Mouse (Mus musculus) stomach, postnatal 0 days (tissue): ENCODE measurements around the gene Uhrf1. TPM values are rescaled to one million over a fixed set of nuclear protein-coding genes. Genes with fewer than 3 reads are reported as not detected.
A peak's percentile ranks its signal among the peaks of the same experiment; 100 is the strongest.

Experiments used
- ATAC-seq: fragments of 200-750 bp; cut with Nextera tagmentation; 2 replicates; pipeline ENCODE4 v1.8.0; 2017; ENCODE audit not compliant: low FRiP score, low TSS enrichment
- DNase-seq: peaks from one replicate; pipeline ENCODE4 v3.0.0-alpha.2; 2016; ENCODE audit warnings: low spot score
- H3K27ac ChIP-seq: fragments of 300-500 bp; sonication (generic); replicated peaks from 2 replicates; pipeline ENCODE4 v1.5.1; 2014; ENCODE audit warnings: mild to moderate bottlenecking, control low read depth
- H3K27me3 ChIP-seq: fragments of 300-500 bp; sonication (generic); 2 replicates; pipeline ENCODE4 v1.6.1; 2014; ENCODE audit warnings: low read length; ENCODE audit not compliant: control insufficient read depth, insufficient read depth
- H3K36me3 ChIP-seq: fragments of 300-500 bp; sonication (generic); 2 replicates; pipeline ENCODE4 v1.6.1; 2014; ENCODE audit warnings: low read length, mixed read lengths; ENCODE audit not compliant: control insufficient read depth, insufficient read depth
- H3K4me1 ChIP-seq: fragments of 300-500 bp; sonication (generic); replicated peaks from 2 replicates; pipeline ENCODE4 v1.6.1; 2014; ENCODE audit warnings: antibody characterized with exemption; ENCODE audit not compliant: control insufficient read depth, insufficient read depth
- H3K4me2 ChIP-seq: fragments of 300-500 bp; sonication (generic); replicated peaks from 2 replicates; pipeline ENCODE4 v1.6.1; 2014; ENCODE audit warnings: low read depth, mild to moderate bottlenecking, control low read depth, moderate library complexity
- H3K4me3 ChIP-seq: fragments of 300-500 bp; sonication (generic); 2 replicates; pipeline ENCODE4 v1.5.1; 2014; ENCODE audit warnings: low read depth, low read length, control low read depth
- H3K9ac ChIP-seq: fragments of 300-500 bp; sonication (generic); 2 replicates; pipeline ENCODE4 v1.6.1; 2014; ENCODE audit warnings: mild to moderate bottlenecking, low read length, control low read depth, mixed read lengths
- H3K9me3 ChIP-seq: fragments of 300-500 bp; sonication (generic); 2 replicates; pipeline ENCODE4 v1.6.1; 2016; ENCODE audit warnings: low read length; ENCODE audit not compliant: control insufficient read depth
- CTCF ChIP-seq: IDR thresholded peaks from 2 replicates; pipeline ENCODE4 v1.5.1; 2016; ENCODE audit warnings: antibody characterized with exemption, low read depth, mild to moderate bottlenecking, moderate library complexity
- EP300 ChIP-seq: optimal IDR thresholded peaks from 2 replicates; pipeline ENCODE3; 2016; ENCODE audit warnings: antibody characterized with exemption
- WGBS: fragments of 180-500 bp; shearing (Covaris S2); extraction: QIAGEN DNeasy Blood & Tissue Kit; methylation state at CpG from one replicate; pipeline ENCODE4 v1.1.7; 2014; 5-methylcytosine and 5-hydroxymethylcytosine counted together
- polyA plus RNA-seq: library from polyadenylated mRNA; unstranded; fragments of >200 nt; fragmentation: Nextera tagmentation; extraction: Ambion mirVana; gene quantifications from 2 replicates; pipeline ENCODE4 v1.2.1, GENCODE M21; 2015

Gene Uhrf1
- polyA plus RNA-seq, 1 experiment from 2014 or later = 18.4 TPM

- Histone ChIP-seq H3K9ac (no peak overlapping the region), H3K4me3 (no peak overlapping the region), H3K36me3 (peaks cover 13% of the 10 kb centered on the region), H3K27me3 (no peaks in the 10 kb centered on the region), H3K4me2 (no peak overlapping the region), H3K4me1 (no peaks in the 10 kb centered on the region), H3K27ac (peak overlapping the region; percentile 71), H3K9me3 (no peaks in the 10 kb centered on the region)
- peak; percentile 23; the same call in 1 of the 2 replicates for ATAC-seq
- WGBS = 77% methylated on average over 15 of the region's 15 CpGs
- no peak for DNase-seq
- TF ChIP-seq EP300 = no peak
- no peak for TF ChIP-seq CTCF
These were observed 68.0 kb downstream of the Uhrf1 start for GRCm38 (mm10) chr17:56371029-56371660.

- peaks cover 13% of the 10 kb centered on the region for H3K36me3 ChIP-seq
- no peak for ATAC-seq
These were observed 69.0 kb downstream of the Uhrf1 start for GRCm38 (mm10) chr17:56372109-56372508.

More at GRCm38 (mm10) chr17:56372109-56372508, 69.0 kb downstream of the Uhrf1 start:
- Histone ChIP-seq H3K4me1 (no peaks in the 10 kb centered on the region), H3K27me3 (no peaks in the 10 kb centered on the region), H3K9me3 (no peaks in the 10 kb centered on the region), H3K4me2 (no peak overlapping the region), H3K9ac (no peak overlapping the region), H3K4me3 (no peak overlapping the region), H3K27ac (peak overlapping the region; percentile 71)
- TF ChIP-seq CTCF = peak; percentile 47
- TF ChIP-seq EP300 = no peak
- DNase-seq = no peak
- 65% methylated on average over 4 of the region's 4 CpGs for WGBS

Other genes with a start within 250 kb of the Uhrf1 start
- 43.0 and 45.1 TPM in 2 replicates for gene Ubxn6, start 228.3 kb upstream of the Uhrf1 start, polyA plus RNA-seq
- gene Hdgfl2, start 223.7 kb upstream of the Uhrf1 start, polyA plus RNA-seq = 37.8 and 38.4 TPM in 2 replicates
- gene Plin4, start 193.5 kb upstream of the Uhrf1 start, polyA plus RNA-seq = 0.95 and 1.4 TPM in 2 replicates
- gene Plin5, start 185.7 kb upstream of the Uhrf1 start, polyA plus RNA-seq = 0.48 and 0.65 TPM in 2 replicates
- gene Lrg1, start 181.3 kb upstream of the Uhrf1 start, polyA plus RNA-seq = 1.2 and 1.9 TPM in 2 replicates
- gene Sema6b, start 163.0 kb upstream of the Uhrf1 start, polyA plus RNA-seq = 0.31 and 0.39 TPM in 2 replicates
- gene Tnfaip8l1, start 140.8 kb upstream of the Uhrf1 start, polyA plus RNA-seq = 4.4 and 5.2 TPM in 2 replicates
- 77.0 and 83.0 TPM in 2 replicates for gene Mydgf, start 119.4 kb upstream of the Uhrf1 start, polyA plus RNA-seq
- gene Dpp9, start 84.4 kb upstream of the Uhrf1 start, polyA plus RNA-seq = 13.8 and 14.0 TPM in 2 replicates
- 9.6 and 10.0 TPM in 2 replicates for gene Fem1a, start 46.5 kb upstream of the Uhrf1 start, polyA plus RNA-seq
- gene Ticam1, start 26.5 kb upstream of the Uhrf1 start, polyA plus RNA-seq = 4.6 and 6.4 TPM in 2 replicates
- gene Plin3, start 10.4 kb upstream of the Uhrf1 start, polyA plus RNA-seq = 65.3 and 67.3 TPM in 2 replicates
- gene Arrdc5, start 3.0 kb upstream of the Uhrf1 start, polyA plus RNA-seq = not detected in 2 replicates
- gene Kdm4b, start 22.7 kb downstream of the Uhrf1 start, polyA plus RNA-seq = 13.5 and 15.0 TPM in 2 replicates
- 22.2 and 22.8 TPM in 2 replicates for gene Ptprs, start 173.2 kb downstream of the Uhrf1 start, polyA plus RNA-seq
- not detected in 2 replicates for gene Znrf4, start 209.1 kb downstream of the Uhrf1 start, polyA plus RNA-seq